Mouse (Mus musculus) kidney, adult 2 months (tissue): ENCODE results near the gene Kcnab1. TPM values are rescaled to one million over a fixed set of nuclear protein-coding genes. Genes with fewer than 3 reads are reported as not detected.

Experiments used
- DNase-seq: peaks from one replicate; pipeline ENCODE4 v3.0.0; 2021
- H3K27ac ChIP-seq: fragments of 200-500 bp; 2 replicates; pipeline ENCODE4 v1.5.1; 2012; ENCODE audit warnings: low read depth, low read length, control low read depth, inconsistent platforms; ENCODE audit not compliant: insufficient read depth
- H3K27me3 ChIP-seq: fragments of 200-500 bp; replicated peaks from 2 replicates; pipeline ENCODE4 v1.6.1; 2012; ENCODE audit warnings: mild to moderate bottlenecking, moderate library complexity, low read length, inconsistent platforms; ENCODE audit not compliant: control insufficient read depth, insufficient read depth
- H3K36me3 ChIP-seq: fragments of 200-500 bp; 2 replicates; pipeline ENCODE4 v1.6.1; 2012; ENCODE audit warnings: mild to moderate bottlenecking, moderate library complexity, low read length, inconsistent platforms; ENCODE audit not compliant: control insufficient read depth, insufficient read depth
- H3K4me1 ChIP-seq: fragments of 200-500 bp; 2 replicates; pipeline ENCODE4 v1.6.1; 2011; ENCODE audit warnings: low read length; ENCODE audit not compliant: control insufficient read depth, insufficient read depth
- H3K4me3 ChIP-seq: fragments of 200-500 bp; 2 replicates; pipeline ENCODE4 v1.5.1; 2011; ENCODE audit warnings: mild to moderate bottlenecking, low read depth, low read length, control low read depth; ENCODE audit not compliant: insufficient read depth
- CTCF ChIP-seq: fragments of 200-500 bp; conservative IDR thresholded peaks from 2 replicates; pipeline ENCODE4 v1.5.1; 2011; ENCODE audit warnings: low read depth, mild to moderate bottlenecking, control low read depth, low read length, moderate library complexity, mixed read lengths; ENCODE audit not compliant: insufficient read depth, insufficient read length
- POLR2A ChIP-seq: fragments of 200-500 bp; IDR thresholded peaks from one replicate; pipeline ENCODE4 v1.6.1; 2011; ENCODE audit warnings: low read depth, low read length, control low read depth
- WGBS: fragments of 180-500 bp; shearing (Covaris S2); methylation state at CpG from one replicate; pipeline ENCODE4 v1.1.7; 2018; 5-methylcytosine and 5-hydroxymethylcytosine counted together
- polyA plus RNA-seq: library from polyadenylated mRNA; depleted of rRNA; stranded (reverse); fragments of >200 nt; gene quantifications from 2 replicates; pipeline ENCODE4 v1.2.3, GENCODE M21; 2012

The Kcnab1 gene
- polyA plus RNA-seq, 1 experiment: 0.59 TPM

- no peak for DNase-seq
- TF ChIP-seq CTCF (no peak), POLR2A (no peak)
- Histone ChIP-seq H3K36me3 (no peaks in the 10 kb centered on the region), H3K27ac (no peak overlapping the region), H3K4me1 (no peaks in the 10 kb centered on the region), H3K4me3 (no peak overlapping the region), H3K27me3 (no peaks in the 10 kb centered on the region)
- WGBS: 91% methylated on average over 2 of the region's 2 CpGs
These were observed 174.2 kb downstream of the Kcnab1 start for GRCm38 (mm10) chr3:65283366-65283765.

GRCm38 (mm10) chr3:65288994-65289393, 179.8 kb downstream of the Kcnab1 start:
- TF ChIP-seq POLR2A (no peak), CTCF (no peak)
- no peak overlapping the region for H3K4me3 ChIP-seq
- DNase-seq: no peak
- 88% methylated on average over 2 of the region's 2 CpGs for WGBS
- no peak overlapping the region for H3K27ac ChIP-seq
- H3K4me1 ChIP-seq: no peaks in the 10 kb centered on the region
- no peaks in the 10 kb centered on the region for H3K27me3 ChIP-seq
- H3K36me3 ChIP-seq: no peaks in the 10 kb centered on the region

GRCm38 (mm10) chr3:65296996-65297395, 187.8 kb downstream of the Kcnab1 start:
- DNase-seq: no peak
- H3K4me3 ChIP-seq: no peak overlapping the region
- TF ChIP-seq CTCF: no peak
- TF ChIP-seq POLR2A: no peak
- no peaks in the 10 kb centered on the region for H3K36me3 ChIP-seq
- WGBS: 73% methylated on average over 4 of the region's 4 CpGs
- no peaks in the 10 kb centered on the region for H3K4me1 ChIP-seq
- H3K27ac ChIP-seq: no peak overlapping the region
- no peaks in the 10 kb centered on the region; the same call in 1 of the 2 replicates for H3K27me3 ChIP-seq

GRCm38 (mm10) chr3:65299205-65299604, 190.0 kb downstream of the Kcnab1 start:
- H3K36me3 ChIP-seq: no peaks in the 10 kb centered on the region
- WGBS: 86% methylated on average over 4 of the region's 4 CpGs
- H3K27ac ChIP-seq: no peak overlapping the region
- H3K4me3 ChIP-seq: no peak overlapping the region
- DNase-seq: no peak
- H3K27me3 ChIP-seq: no peaks in the 10 kb centered on the region; the same call in 1 of the 2 replicates
- no peaks in the 10 kb centered on the region for H3K4me1 ChIP-seq
- no peak for TF ChIP-seq CTCF
- TF ChIP-seq POLR2A: no peak

- 49% methylated on average over 3 of the region's 3 CpGs for WGBS
- no peak overlapping the region for H3K4me3 ChIP-seq
- no peaks in the 10 kb centered on the region for H3K36me3 ChIP-seq
- H3K4me1 ChIP-seq: no peaks in the 10 kb centered on the region
- DNase-seq: no peak
- H3K27ac ChIP-seq: no peak overlapping the region
- H3K27me3 ChIP-seq: no peaks in the 10 kb centered on the region; the same call in 1 of the 2 replicates
- no peak for TF ChIP-seq CTCF
These were observed 192.3 kb downstream of the Kcnab1 start for GRCm38 (mm10) chr3:65301531-65301930.

- TF ChIP-seq CTCF (no peak), POLR2A (no peak)
- Histone ChIP-seq H3K36me3 (no peaks in the 10 kb centered on the region), H3K4me1 (no peaks in the 10 kb centered on the region), H3K27ac (no peak overlapping the region), H3K4me3 (no peak overlapping the region), H3K27me3 (no peaks in the 10 kb centered on the region; the same call in 1 of the 2 replicates)
- no peak for DNase-seq
- WGBS: 39% methylated on average over 5 of the region's 5 CpGs
These were observed 193.4 kb downstream of the Kcnab1 start for GRCm38 (mm10) chr3:65302559-65302958.

- Histone ChIP-seq H3K27me3 (no peaks in the 10 kb centered on the region), H3K4me3 (no peak overlapping the region), H3K36me3 (no peaks in the 10 kb centered on the region), H3K27ac (no peak overlapping the region), H3K4me1 (no peaks in the 10 kb centered on the region)
- no peak for DNase-seq
- WGBS: 85% methylated on average over 6 of the region's 6 CpGs
- TF ChIP-seq POLR2A: no peak
- no peak for TF ChIP-seq CTCF
These were observed 206.7 kb downstream of the Kcnab1 start for GRCm38 (mm10) chr3:65315837-65316236.

- Histone ChIP-seq H3K27ac (no peak overlapping the region), H3K4me1 (no peaks in the 10 kb centered on the region), H3K27me3 (no peaks in the 10 kb centered on the region), H3K36me3 (no peaks in the 10 kb centered on the region), H3K4me3 (no peak overlapping the region)
- no peak for DNase-seq
- no peak for TF ChIP-seq CTCF
These were observed 207.6 kb downstream of the Kcnab1 start for GRCm38 (mm10) chr3:65316738-65317137.
